Mouse (Mus musculus) left cerebral cortex, adult 9 months (tissue): ENCODE data around the gene Pycr1.
A peak's percentile ranks its signal among the peaks of the same experiment; 100 is the strongest.

ENCODE experiments used
- DNase-seq, 2 experiments: peaks; one replicate each; pipeline ENCODE4 v3.0.0; 2022; ENCODE audit warnings: low spot score in 2 of 2

Gene Pycr1

DNA sequence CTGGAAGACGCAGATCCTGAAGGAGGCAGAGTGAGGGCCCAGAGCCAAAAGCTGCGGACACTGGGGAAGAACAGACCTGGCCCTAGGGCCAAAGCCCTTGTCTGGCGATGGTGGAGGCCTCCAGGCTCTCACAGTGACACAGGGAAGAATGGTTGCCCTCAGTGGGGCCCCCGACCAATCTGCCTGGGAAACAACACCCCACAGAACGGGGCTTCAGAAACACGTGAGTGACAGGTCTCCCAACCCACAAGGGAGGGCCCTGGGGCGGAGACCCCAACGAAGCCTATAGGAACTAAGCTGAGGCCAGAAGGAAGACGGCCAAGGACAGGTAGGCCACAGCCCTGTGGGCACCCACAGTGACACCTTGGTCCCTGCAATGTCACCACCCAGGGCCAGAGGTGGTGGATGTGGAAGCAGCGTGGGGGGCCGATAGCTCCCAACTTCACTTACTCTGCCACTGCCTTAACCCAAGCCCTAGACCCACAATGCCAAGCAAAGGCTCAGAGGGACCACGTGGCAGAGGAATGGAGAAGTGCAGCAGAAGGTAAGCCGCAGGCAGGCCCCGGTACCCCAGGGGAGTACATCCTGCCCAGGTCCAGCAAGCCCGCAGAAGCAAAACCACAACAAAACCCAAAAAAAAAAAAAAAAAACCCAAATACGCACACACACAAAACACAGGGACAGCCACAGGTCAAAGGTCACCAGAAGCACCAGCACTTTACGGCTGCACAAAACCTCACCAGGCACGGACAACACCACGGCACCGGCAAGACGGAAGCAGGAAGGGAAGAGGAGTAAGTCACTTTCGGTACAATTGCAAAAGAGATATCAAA is 15.9 kb downstream of the Pycr1 start:
- DNase-seq: no peak

DNA sequence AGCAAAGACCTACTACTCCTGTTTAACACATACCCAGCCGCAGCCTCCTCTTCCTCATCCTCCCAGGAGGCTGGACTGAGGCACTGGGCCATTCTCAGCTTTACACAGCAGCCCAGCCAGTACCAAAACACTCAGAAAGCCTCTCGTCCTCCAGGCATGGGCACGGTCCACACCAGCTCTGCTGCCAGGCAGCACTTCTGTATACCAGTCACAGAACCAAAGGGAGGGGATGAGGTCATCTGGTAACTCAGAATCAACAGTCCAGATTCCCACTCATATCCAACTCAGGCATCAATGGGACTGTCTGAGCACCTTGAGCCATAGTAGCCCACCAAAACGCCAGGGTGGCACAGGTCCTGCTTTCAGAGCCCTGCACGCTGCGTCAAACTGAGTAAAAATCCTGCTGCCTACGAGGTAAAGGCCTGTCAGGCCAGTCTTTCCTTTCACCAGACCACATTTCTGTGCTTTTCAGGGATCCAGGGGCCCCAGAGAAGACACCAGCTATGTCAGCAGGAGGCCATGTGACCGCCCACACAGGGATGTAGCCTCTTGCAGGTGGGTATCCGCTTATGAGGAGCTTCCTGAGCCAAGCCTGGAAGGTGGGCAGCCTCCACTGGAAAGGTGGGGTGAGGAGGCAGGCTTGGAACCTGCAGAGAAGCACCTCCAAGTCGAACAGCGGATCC is 16.6 kb downstream of the Pycr1 start:
- DNase-seq: no peak

DNA sequence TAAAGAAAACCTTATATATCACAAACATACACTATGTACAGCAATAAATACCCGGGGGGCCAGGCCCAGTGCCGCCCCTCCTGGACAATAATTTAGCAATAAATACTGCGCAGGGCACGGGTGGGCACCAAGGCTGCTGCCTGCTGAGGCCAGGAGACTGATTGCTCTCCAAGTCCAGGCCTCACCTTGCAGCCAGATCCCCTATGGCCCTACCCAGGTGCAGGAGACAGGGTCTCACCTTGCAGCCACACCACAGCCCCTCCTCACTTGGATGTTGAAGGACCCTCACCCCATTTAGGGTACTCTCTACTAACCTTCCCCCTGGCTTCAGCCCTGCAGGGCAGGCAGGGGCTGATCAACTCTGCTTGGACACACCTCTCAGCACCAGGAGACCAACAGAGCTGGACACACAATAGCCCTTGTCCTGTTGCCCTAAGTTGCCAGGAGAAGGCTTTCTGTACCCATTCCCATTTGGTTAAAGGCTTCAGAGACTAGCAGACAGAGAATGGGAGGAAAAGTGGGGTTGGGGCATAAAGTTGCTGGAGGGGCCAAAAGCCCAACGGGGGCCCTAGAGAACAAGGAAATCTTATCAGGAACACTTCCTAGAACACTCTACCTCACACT is 18.3 kb downstream of the Pycr1 start, which contains the start of gene Sirt7:
Gene Sirt7, minus strand, starts transcription at position 89 of the 624 bp plus-strand sequence.
- DNase-seq: no peak

DNA sequence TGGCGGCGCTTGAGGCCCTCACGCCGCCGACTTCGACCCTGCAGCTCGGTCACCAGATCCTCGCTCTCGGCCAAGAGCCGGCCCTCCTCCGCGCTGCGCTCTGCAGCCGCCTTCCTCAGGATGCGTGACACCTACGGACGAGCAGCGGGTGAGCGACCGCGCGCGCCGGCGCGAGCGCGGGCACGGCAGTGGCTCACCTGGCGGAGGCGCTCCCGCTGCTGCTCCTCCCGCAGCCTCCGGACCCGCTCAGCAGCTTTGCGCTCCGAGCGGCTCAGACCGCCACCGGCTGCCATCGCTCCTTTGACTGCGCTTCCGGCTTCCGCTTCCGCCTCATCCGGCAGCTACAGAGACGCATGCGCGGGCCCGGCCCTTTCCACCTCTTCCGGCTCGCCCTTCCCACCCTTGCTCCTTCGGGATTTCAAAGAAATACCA is 18.9 kb downstream of the Pycr1 start:
- DNase-seq: peak in 1 of 2 experiments; percentile 84

DNA sequence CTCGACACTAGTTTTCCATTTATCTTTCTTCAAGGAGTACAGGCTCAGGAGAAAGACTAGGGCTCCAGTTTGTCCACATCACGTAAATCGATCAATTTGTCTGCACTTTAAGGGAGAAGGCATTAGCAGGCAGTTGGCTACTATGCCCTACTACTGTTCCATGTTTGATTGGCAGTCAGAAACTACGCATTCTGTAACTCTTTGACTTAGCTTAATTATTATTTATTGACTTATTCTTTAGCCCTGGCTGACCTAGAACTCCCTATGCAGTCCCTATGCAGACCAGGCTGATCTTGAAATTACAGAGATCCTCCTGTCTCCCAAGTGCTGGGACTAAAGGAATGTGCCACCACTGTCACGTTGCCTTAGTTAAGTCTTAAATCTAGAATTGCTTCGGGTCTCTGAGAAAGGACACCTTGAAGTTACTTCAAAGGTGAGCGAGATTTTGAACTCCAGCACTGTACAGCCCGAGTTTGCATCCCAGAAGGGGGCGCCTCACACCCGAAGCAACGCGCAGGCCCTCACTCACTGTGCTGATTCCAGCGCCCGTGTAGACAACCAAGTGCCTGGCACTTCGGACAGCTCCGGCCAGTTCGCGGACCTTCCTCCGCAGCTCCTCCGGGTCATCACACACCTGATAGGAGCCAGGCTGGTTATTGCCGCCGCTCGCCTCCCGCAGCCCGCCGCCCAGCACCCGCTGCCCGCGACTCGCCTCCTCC is 19.4 kb downstream of the Pycr1 start:
- peak in 1 of 2 experiments; percentile 65 for DNase-seq

DNA sequence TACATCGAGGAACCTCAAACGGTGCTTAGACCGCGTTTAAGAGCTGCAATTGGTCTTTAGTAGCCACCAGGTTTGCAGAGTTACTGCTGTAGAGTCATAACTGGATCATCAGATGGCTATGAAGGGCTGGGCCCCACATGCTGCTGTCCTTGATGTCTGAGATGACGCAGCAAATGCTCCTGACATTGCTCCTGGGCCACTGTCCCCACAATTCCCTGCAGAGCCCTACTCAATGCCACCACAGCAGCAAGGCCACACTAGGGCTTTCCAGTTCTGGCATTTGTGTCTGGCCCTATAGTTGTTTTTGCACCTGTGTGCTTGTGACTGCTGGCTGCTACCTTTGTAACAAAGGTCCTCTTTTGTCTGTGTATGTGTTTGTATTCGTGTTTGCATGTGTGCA is 20.8 kb downstream of the Pycr1 start:
- no peak for DNase-seq

DNA sequence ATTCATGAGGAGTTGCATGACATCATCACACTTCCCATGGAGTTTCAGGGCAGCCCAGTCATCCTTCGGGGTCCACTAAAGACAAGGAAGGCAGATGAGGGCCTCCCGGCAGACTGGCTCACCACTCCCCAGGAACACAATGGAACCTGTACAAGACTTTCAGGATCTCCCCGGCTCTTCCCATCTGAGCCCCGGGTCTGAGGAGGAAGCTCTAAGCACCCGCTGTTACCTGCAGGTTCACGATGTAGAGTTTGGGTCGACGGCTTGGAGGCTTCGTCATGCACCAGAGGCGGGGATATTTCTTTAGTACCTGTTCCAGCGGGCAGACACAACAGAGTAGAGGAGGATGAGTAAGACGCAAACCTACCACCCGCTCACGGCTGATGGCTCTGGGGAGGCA is 23.4 kb downstream of the Pycr1 start:
- DNase-seq: no peak

DNA sequence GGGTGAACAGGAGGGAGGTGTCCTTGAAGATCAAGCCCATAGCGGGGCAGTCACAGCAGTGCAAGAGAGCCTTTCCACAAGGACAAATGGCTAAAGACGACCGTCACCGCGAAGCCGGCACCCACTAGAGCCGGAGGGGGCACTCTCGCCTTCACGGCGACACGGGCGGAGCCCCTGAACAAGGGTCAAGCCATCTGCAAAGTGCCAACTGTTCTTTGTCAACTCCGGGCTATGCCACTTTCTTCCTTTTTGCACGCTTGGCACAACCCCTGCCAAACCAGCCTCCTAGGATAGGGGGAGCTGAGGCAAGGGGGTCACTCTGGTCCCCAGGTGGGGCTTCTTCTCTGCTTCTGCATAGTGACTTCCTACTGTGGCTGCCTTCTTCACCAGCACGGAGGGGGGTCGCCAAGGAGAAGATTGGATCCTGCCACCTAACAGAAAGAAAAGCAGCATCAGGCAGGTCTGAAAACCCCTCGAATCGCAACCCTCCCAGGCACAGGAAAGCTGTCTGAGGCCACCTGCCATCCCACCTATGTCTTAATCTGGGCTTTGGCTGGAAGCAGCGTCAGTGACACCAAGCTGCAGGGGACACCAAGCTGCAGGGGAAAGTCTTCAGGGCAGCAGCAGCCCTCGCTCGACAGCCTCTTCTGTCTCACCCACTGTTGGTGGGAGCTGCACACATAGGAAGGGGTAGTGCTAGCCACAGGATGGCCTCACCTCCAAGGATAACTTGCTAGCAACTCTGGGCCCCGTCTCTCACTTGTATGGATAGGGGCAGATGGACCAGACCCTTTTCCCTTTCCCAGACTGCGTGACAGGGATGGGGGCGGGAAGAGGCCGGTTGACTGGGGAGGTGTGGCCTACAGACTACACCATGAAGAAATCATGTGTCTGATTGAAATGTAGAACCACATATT is 24.7 kb downstream of the Pycr1 start:
- no peak for DNase-seq

DNA sequence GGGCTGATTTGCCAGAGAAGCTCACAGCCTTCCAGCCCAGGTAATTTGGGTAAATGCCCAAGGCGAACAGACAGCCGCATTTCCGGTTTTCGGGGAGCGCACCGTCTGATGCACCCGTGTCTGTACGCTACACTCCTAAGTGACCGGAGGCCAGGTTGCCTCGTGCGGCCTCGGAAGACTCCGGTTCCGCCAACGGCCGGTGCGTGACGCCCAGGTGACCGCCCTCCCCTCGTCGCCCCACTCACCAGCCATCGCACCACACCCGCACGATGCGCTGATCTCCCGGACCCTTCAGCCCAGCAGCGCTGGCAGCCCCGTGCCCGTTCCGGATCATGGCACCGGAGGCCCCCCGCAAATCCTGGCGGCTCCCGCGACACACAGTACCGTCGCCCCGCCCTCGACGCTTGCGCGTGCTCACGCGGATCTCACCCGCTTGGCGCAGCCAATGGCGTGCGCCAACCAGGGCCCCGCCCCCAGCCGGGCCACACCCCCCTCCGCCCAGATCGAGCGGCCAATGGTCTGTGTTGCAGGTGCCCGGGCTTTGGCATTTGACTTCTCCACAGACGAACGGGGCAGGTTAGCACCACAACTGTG is 26.0 kb downstream of the Pycr1 start, which contains the start of gene Pcyt2:
Gene Pcyt2, minus strand, starts transcription at position 418 of the 594 bp plus-strand sequence.
- peak; percentile 76 to 90 for DNase-seq

DNA sequence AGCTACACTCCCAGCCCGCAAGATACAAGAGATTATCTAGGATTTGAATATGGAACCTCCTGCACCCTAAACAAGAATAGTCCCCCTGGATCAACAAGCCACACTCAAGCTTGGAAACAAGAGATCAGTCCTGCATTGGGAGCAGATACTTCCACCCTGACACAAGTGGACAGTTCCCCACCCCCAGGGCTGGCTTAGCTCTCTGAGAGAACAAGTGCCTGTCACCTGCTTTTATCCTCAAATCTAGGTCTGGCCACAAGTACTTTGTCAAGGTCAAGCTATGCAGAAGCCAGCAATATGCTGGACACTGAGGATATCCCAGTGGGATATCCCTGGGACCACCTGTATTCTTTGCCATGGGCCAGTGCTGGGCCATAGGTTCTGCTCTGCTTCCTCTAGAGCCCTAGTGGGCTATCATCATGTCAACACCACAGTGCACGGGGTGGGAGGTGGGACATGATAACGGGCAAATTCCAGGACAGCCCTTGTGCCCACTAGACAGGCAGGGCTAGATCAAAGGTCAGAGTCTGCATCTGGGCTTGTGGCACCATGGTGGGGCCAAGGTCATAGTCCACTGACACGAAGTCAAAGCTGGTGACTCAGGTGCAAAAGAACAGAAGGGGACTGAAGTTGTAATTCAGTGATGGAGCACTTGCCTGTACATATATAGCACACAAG is 26.8 kb downstream of the Pycr1 start:
- DNase-seq: no peak

DNA sequence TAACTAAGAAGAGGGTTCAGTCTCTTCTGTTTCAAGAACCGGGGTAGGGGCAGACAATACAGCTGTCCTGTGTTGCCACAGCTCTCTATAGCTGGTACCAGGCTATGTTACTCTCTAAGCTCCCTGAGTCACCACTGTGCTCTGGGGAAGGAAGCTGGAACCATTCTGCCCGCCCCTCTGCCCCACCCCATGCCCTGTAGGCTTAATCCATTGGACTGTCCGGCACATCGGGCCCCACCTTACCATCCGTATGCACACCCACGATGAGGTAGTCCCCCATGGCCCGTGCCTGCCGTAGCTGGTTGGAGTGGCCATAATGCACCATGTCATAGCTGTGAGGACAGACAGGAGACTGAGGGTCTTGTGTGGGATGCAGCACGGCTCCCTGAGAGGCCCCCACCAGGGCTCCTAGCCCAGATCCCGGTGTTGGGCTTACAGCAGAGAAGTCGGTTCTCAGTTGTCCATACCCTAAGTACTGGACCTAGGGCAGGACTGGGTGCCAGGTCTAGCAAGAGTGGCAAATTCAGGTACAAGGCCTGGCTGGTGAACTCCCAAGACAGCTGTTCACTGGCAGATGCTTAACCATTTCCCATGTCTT is 27.9 kb downstream of the Pycr1 start:
- DNase-seq: no peak

DNA sequence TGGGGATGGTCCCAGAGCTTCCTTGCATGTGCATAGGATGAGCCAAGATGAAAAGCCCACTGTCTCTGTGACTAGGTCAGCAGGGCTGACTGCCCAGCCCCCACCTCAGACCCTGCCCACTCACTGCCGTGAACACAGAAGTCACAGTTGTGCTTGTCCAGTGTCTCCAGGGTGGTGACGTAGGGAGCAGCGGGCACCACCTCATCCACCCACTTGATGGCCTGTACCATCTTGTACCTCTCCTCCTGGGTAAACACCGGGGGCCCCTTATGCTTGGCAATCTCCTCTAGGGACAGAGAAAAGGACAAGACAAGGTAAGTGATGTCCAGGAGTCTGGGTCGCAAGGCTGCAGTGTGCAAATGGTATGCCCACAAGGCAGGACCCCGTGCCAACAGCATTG is 28.4 kb downstream of the Pycr1 start:
- no peak for DNase-seq

DNA sequence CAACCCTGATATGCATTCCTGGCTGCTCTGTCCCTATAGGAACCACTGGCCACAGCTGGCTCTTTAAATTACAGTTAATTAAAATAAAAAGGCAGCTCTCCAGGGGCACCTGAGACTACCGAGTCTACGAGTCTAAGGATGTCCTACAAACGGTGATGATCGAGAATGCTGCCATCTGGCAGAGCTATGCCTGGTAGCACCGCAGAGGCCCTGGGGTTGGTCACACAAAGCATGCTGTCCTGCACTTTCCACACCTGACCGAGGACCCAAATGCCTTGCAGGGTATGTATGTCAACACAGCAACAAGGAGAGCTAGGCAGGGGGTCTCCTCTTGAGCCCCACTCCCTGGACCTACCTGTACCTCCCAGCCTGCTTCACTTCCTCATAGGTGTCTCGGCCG is 29.6 kb downstream of the Pycr1 start:
- DNase-seq: no peak

DNA sequence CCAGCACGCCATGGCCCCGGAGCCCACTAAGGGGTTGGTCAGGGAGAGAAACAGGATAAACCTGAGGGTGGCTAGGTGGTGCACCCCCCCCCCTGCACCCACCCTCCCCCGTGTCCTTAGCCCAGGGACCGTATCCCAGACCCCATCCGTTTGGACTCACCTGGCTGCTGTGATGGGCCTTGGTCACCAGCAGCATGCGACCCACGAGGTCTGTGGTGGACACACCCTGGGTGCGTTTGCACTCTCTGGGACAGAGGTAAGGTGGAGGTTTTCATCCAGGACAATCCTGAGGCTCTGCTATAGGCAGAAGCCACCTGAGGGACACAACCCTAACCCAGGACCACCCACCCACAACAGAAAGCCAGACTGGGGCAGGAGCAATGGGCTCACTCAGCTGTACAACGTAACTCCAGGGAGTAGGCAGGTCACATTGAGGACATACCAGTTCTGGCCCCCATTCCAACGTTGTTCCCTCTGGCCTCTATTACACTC is 30.0 kb downstream of the Pycr1 start:
- DNase-seq: no peak

DNA sequence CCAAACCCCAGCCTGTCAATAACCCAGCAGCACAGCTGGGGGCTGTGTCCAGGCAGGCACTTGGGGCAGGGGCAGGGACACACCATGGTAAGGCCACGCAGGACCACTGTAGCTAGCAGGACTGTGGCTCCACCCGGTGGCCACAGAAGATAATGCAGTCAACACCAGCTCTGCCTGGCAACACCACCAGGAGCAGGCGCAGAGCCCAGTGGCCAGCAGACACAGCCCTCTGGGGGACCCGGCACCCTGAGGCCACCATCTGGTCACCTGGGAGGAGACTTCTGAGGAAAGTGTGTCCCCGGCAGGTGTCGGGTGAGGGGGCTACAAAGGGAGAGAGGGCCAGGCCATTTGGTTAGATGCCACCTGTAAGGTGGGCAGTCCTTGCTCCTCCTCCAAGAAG is 30.8 kb downstream of the Pycr1 start:
- no peak for DNase-seq

DNA sequence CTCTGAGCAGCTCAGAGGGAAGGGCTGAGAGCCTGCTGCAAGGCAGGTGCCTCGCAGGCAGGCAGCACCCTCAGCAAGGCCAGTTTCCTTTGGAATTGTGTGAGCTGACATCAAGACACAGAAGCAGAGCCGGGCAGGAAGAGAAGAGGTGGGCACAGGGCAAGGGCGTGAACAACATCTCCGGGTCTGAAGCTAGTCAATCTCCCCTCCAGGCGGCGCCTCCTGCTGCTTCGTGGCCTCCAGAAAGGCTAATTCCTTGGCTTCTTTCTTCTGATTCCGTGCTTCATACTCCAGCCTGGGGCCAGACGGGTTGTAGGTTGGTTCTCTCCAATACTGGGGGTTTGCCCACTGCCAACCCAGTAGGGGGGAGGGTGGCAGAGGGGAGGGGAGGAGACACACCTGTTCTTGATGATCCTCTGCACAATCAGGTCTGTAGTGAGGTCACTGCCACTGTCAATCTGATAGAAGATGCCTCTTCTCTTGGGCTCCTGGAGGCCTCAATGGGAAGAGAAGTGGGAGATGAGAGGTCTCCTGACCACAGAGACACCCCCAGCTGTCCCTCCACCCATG is 33.0 kb downstream of the Pycr1 start:
- no peak for DNase-seq

DNA sequence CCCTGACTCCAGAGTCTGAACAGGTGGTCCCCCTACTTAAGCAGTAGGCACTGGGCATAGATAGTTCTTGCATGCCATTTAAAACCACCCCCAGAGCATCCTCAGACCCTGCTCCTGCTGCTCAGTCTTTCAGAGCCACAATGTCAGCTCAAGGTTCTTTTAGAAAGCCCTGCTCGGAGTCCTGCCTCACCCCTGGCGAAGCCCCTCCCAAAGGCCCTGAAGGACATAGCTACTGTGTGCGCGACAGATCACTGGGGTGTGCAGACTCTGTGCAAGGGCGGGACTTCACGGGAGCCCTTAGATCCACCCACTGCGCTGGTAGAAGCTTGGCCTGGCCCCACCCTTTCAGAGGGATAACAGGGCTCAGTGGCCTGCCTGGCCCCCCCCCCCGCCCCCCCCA is 34.3 kb downstream of the Pycr1 start:
- DNase-seq: no peak

DNA sequence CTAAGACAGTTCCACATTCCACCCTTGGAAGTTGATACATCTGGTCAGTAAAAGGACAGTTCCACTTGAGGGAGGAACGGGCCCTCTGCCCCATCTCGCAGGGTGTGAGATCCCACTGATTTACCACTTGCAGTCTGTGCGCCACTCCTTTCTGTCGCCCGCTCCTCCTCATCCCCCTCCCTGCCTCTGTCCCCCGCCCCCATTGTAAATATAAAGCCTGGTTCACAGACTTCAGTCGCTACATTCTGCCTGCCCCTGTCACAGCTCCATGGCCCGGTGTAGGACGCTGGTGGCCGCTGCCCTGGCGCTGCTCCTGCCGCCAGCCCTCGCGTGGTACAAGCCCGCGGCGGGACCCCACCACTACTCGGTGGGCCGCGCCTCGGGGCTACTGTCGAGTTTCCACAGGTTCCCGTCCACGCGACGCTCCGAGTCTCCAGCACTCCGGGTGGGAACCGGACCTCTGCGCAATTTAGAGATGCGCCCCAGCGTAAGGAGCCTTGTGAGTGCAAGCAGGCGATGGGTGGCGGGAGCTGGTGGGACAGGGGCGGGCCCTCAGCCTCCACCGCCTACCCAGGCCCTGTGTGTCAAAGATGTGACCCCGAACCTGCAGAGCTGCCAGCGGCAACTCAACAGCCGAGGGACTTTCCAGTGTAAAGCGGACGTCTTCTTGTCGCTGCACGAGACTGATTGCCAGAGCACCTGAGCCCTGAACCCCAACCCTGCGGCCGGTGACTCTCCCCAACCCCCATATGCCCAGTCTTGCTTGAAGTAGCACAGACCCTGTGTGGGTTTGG is 35.1 kb downstream of the Pycr1 start, which contains the start of gene Npb:
Gene Npb, plus strand, starts transcription at position 237 of the 794 bp plus-strand sequence.
- DNase-seq: no peak
